Comparison of ENCODE assay signal across 8 mouse cellular contexts in the genomic region with DNA sequence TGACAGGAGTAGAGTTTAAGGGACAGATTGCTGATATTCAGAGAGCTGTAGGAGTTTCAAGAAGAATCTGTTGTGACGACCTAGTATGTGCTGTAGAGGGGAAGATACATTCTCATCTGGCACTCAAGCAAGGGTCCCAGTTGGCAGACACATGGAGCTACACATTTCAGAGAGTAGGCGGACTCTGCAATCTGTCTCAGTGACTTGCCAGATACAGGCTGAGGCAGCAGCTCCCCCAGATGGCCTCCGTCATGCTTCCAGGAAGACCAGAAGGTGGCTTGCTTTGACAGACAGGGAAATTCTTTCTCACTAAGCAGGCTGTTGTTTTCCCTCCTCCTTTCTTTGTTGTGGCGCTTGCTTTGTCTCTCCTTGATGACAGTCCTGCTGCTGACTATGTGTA.
DNase-seq lines count a peak whose midpoint lies in the region.

No protein-coding gene starts in this region.

- peak; percentile 22 to 64 for DNase-seq in adrenal gland, adult (ENCODE audit: inconsistent age in 2 of 2, low spot score in 1 of 2)
- DNase-seq in adrenal gland, adult 18-20 months (ENCODE audit: low spot score in 2 of 2) = no peak
- DNase-seq in 416B (ENCODE audit: low read depth) = peak; percentile 37
- peak; percentile 86 to 87 for DNase-seq in cerebellum, postnatal 25 days
- peak; percentile 46 for DNase-seq in heart, postnatal 4 days
- peak; percentile 77 to 83 for DNase-seq in left cerebral cortex, adult 18-20 months (ENCODE audit: low spot score in 2 of 2)
- DNase-seq in right cerebral cortex, adult 2 months (ENCODE audit: low spot score in 2 of 2) = peak; percentile 82 to 87
- DNase-seq in natural killer cell, adult 2 months (ENCODE audit: low spot score in 2 of 2) = no peak

Comparison
In these comparisons a context has a peak if more than half of its experiments do, and no peak if none do; other contexts are left out.
1. DNase-seq: peak in adrenal gland, adult (2 of 2), 416B (single experiment), cerebellum, postnatal 25 days (2 of 2), heart, postnatal 4 days (single experiment), left cerebral cortex, adult 18-20 months (2 of 2) and right cerebral cortex, adult 2 months (2 of 2); none in adrenal gland, adult 18-20 months (0 of 2) and natural killer cell, adult 2 months (0 of 2).